Mouse (Mus musculus) left cerebral cortex, adult 18-20 months (tissue): ENCODE measurements around the gene Hist1h2ah. TPM values are rescaled to one million over a fixed set of nuclear protein-coding genes. Genes with fewer than 3 reads are reported as not detected.

ENCODE experiments used
- DNase-seq, 2 experiments: peaks; one replicate each; pipeline ENCODE4 v3.0.0; 2021 to 2022; ENCODE audit warnings: low spot score in 2 of 2, mixed read lengths in 1 of 2
- total RNA-seq, 2 experiments: library from RNA; stranded (reverse); gene quantifications; 2 replicates each; pipeline ENCODE4 v1.2.3; 2021

The Hist1h2ah gene
- total RNA-seq, 2 experiments from 2014 or later: 24.4 to 38.7 TPM

GRCm38 (mm10) chr13:22039951-22040463 lies 4.6 kb upstream of the Hist1h2ah start:
- DNase-seq: no peak

DNA sequence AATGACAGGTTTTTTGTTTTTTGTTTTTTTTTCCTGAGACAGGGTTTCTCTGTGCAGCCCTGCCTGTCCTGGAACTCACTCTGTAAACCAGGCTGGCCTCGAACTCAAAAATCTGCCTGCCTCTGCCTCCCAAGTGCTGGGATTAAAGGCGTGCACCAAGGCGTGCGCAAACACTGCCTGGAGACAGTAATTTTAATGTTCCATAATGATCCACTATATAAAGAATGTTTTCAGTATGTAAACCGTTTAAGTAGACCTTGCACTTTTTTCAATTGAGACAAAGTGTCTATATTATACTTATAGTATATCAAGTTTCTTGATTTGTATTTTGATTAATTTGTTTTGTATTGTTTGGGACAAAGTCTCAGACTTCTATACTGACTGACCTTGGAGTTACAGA lies 4.0 kb upstream of the Hist1h2ah start:
- no peak for DNase-seq

DNA sequence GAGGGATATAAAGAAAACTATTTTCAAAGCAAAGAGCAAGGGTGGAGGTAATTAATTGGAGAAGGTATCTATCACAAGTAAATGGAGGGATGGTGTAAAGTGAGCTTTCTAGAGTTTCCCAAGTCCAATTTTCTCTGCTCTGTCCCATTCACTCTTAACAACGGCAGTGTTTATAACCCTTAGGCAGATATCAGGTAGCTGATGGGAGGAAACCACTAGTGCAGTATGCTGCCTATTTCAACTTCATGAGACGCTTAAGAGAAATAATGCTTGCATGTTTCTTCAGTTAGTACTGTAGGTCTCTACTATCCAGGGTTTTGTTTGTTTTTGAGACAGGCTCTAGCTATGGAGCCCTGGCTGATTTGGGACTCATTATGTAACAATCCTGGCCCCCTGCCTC lies 2.0 kb upstream of the Hist1h2ah start:
- no peak for DNase-seq

- no peak for DNase-seq
These were observed 1.6 kb upstream of the Hist1h2ah start for GRCm38 (mm10) chr13:22036986-22037385.

GRCm38 (mm10) chr13:22036149-22036956 lies 985 bp upstream of the Hist1h2ah start:
- no peak for DNase-seq

DNA sequence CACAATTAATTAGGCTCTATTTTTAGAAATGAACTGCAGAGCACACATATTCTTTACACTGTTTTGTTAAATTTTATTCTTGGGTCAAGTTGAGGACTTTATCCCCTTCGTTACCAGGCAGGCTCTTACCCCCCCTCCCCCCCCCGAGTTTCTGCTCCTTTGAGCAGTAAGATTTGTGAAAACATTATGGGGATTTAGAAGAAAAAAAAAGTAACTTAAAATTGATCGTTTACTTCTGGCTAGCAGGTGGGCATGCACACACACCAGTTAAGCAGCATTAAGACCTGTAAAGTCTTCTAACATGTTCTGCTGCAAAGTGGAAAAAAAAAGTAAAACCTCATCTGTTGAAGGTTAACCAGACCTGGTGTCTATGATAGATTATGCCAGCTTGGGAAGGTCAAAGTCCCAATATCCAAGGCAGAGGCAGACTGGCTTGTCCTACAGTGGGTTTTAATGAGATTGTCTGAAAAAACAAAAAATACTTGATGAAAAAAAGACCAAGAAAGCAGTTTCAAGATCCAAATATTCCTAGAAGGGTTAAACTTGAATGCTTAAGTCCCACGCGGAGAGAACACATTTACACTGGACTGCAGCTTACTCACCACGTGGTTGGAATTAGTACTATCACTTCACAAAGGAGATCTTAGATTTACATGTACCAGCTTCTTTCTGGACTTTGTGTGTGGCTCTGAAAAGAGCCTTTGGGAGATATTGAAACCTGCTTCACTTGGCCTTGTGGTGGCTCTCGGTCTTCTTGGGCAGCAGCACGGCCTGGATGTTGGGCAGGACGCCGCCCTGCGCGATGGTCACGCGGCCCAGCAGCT lies 713 bp downstream of the Hist1h2ah start:
- no peak for DNase-seq

GRCm38 (mm10) chr13:22033741-22034442 lies 1.5 kb downstream of the Hist1h2ah start:
- no peak for DNase-seq

DNA sequence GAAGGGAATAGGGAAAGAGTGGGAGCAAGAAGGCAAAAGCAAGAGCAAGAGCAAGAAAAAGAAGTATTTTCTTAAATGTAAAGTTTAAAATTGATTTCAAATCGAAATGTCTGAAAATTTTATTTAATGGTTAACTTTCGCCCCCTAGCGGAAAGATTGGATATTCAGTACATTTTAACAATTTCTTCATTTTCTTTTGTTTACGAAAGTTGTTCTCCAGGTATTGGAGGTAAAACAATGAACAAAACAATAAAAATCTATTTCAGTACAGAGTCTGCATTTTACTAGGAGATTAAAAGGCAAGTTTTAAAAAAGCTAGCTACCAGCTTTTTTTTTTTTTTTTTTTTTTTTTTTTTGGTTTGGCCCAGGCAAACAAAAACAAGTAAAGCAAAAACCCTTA lies 4.9 kb downstream of the Hist1h2ah start:
- DNase-seq: no peak

DNA sequence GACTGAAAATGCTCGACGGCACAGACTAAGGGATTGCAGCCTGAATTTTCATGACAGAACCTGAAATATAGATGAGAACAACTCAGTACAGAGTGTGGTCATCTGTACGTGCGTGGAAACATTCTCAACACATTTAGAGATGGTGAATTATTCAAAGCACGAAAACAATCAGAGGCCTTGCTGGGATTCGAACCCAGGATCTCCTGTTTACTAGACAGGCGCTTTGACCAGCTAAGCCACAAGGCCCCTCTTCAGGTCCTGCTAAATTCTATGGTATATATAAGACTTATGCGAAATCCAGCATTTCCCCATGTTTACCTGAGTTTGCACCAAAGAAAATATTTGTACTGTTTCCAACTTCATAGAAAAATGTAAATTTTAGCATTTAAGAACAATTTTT lies 5.4 kb downstream of the Hist1h2ah start:
- DNase-seq: peak; percentile 28 to 30

DNA sequence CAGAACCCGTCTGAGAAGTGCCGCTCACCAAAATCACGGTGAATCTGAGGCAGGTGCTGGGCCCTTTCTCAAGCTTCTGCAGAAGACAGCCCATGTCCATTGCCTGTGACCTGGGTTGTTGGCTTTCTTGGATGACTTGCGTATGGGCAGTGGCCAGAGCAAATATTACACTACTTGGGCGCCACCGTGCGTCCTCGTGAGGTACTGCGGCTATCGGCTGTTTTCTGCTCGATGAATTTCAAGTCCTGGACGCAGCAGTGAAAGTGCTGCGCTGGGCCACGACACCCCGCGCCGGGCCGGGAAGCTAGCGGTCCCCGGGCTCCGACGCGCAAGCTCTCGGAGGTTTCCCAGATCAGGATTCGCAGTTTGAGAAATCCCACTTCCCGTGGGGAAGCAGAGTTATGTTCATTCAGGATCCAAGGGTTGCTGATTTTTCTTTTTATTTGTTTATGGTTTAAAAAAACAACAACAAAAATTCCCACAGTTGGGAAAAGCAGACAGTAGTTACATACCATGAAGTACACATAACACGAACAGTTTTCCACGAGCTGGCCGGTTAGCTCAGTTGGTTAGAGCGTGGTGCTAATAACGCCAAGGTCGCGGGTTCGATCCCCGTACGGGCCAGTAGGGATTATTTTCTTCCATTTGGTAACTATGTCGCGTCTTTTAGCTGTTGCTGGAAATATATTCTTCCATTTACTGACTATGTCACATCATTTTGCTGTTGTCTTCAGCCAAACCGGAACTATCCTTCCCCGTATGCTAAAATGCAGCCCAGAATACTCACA lies 6.5 kb downstream of the Hist1h2ah start:
- DNase-seq: peak; percentile 91

DNA sequence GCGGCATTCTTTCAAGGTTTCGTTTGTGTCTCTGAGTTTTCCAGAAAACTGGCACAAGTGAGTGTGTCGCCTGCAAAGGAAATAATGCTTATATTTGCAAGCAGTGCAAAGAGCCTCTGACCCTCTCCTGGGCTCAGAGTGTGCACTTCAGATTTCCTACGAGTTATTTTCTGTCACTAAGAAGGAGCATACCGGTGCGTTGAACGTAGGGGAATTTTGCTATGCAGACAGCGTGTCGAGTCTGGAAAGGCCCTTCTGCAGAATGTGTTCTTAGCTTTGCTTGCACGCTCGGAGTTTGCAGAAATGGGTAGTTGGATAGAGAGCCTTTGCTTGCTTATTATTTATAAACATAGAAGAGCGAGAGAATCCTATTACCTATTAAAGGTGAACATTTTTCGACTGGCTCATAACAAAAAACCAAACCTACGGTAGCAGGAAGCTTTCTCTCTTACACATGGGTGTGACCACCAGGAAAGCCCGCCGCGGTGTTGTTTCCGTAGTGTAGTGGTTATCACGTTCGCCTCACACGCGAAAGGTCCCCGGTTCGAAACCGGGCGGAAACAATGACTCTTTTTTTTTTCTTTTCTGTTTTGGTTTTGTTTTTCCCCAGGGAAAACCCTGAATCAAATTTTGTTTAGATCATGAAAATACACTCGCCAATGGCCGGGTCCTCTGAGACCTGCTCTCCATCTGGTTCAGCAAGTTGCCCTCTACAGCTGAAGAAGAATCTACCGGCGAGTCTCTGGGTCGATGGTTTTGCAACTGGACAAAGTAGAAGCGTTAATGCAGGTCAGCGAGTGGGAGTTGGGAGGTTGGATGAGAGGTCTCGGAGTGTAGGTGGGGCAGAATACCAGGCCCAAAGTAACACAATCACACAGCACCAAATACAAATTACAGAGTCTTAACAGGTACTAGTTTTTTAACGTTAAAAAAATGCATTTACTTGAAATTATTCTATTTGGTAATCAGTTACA lies 9.0 kb downstream of the Hist1h2ah start:
- peak; percentile 87 to 88 for DNase-seq

- DNase-seq: peak; percentile 47 to 68
These were observed 13.1 kb downstream of the Hist1h2ah start for GRCm38 (mm10) chr13:22022241-22022640.

DNA sequence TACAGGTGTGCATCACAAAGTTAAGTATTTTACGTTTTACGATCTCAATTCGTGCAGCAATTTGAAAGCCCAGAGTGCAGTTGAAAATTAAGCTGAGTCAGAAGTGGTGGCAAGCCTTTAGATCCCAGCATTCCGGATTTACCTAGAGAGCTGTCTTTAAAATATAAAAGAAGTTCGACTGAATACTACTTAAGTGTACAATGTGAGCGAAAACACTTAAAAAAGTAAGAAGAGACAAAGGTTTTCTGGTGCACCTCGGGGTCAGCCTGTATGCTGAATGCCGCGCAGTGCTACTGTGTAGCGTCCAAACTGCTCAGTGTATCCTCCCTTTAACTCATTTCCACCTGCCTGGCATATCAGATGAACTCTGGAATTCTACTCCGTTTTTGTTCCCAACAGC lies 13.8 kb downstream of the Hist1h2ah start:
- DNase-seq: no peak

GRCm38 (mm10) chr13:22020901-22021339 lies 14.4 kb downstream of the Hist1h2ah start:
- no peak for DNase-seq

- DNase-seq: no peak
These were observed 15.2 kb downstream of the Hist1h2ah start for GRCm38 (mm10) chr13:22019934-22020835.

DNA sequence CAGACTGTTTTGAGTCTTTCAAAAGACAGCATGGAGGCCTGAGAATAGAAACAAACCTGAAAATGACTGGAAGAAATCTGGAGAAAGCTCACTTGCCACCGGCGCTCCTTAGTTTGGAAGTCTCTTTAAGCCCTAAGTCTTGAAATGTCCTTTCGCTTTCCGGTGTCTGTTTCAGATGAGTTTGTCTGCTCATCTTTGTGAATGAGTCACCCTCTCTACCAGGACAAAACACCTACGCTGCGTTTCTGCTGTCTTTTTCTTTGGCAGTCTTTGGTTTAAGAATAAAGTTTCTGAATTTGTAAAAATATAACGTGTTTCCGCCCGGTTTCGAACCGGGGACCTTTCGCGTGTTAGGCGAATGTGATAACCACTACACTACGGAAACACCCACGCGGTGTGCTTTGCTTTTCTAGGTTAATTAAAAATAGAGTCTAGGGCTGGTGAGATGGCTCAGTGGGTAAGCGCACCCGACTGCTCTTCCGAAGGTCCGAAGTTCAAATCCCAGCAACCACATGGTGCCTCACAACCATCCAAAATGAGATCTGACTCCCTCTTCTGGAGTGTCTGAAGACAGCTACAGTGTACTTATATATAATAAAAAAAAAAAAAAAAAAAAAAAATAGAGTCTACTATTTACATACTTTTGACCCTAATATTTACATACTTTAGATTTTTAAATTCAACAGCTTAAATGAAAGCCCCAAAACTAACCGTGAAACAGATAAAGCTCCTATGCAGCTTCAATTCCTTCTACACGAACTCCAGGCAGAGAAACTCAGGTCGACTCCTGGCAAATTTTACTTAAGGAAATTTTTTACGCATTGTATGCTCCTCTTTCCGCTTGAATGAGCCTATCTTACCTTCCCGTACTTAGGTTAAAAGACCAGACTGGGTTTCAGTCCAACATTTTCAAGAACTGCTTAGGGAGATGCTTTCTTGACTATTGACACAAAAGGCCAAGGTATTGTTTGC lies 19.6 kb downstream of the Hist1h2ah start:
- DNase-seq: peak; percentile 50 to 60

DNA sequence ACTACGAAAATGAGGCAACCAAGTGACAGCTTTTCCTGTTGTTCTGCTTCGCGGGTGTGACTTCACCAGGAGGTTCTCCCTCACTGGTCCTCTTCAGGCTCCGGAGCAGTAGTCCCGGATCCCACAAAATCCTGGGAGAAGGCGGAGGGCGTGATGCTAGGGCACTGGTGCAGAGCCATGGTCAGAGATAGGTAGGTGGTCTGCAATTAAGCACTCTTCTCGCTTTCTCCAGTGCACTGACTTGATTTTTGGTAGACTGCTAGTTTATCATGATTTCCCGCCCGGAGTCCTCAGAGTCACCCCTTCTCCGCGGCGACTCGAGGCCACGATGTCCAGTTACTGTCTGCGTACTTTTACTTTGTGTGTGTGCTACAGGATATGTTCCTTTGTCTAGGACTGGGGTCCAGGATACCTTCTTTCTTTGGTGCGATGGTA lies 20.9 kb downstream of the Hist1h2ah start:
- no peak for DNase-seq
